Mouse (Mus musculus) liver, embryonic 12.5 days (tissue): ENCODE results near the gene Lmntd2. TPM values are rescaled to one million over a fixed set of nuclear protein-coding genes. Genes with fewer than 3 reads are reported as not detected.
A peak's percentile ranks its signal among the peaks of the same experiment; 100 is the strongest.

ENCODE experiments used
- ATAC-seq: fragments of 200-750 bp; cut with Nextera tagmentation; 2 replicates; pipeline ENCODE4 v1.8.0; 2017; ENCODE audit warnings: moderate number of reproducible peaks, mild to moderate bottlenecking, moderate library complexity
- H3K27ac ChIP-seq: fragments of 300-500 bp; sonication (generic); 2 replicates; pipeline ENCODE4 v1.5.1; 2016; ENCODE audit warnings: mild to moderate bottlenecking
- H3K27me3 ChIP-seq: fragments of 300-500 bp; sonication (generic); replicated peaks from 2 replicates; pipeline ENCODE4 v1.6.1; 2016; ENCODE audit warnings: mild to moderate bottlenecking, moderate library complexity
- H3K36me3 ChIP-seq: fragments of 300-500 bp; sonication (generic); 2 replicates; pipeline ENCODE4 v1.6.1; 2016; ENCODE audit warnings: mild to moderate bottlenecking, moderate library complexity
- H3K4me1 ChIP-seq: fragments of 300-500 bp; sonication (generic); 2 replicates; pipeline ENCODE4 v1.6.1; 2016
- H3K4me2 ChIP-seq: fragments of 300-500 bp; sonication (generic); 2 replicates; pipeline ENCODE4 v1.6.1; 2016; ENCODE audit warnings: mild to moderate bottlenecking, moderate library complexity
- H3K4me3 ChIP-seq: fragments of 300-500 bp; sonication (generic); 2 replicates; pipeline ENCODE4 v1.5.1; 2016; ENCODE audit warnings: mild to moderate bottlenecking, moderate library complexity
- H3K9ac ChIP-seq: fragments of 300-500 bp; sonication (generic); 2 replicates; pipeline ENCODE4 v1.6.1; 2016; ENCODE audit warnings: mild to moderate bottlenecking, moderate library complexity
- H3K9me3 ChIP-seq: fragments of 300-500 bp; sonication (generic); replicated peaks from 2 replicates; pipeline ENCODE4 v1.6.1; 2016; ENCODE audit warnings: mild to moderate bottlenecking, moderate library complexity
- WGBS: fragments of 180-500 bp; shearing (Covaris S2); methylation state at CpG from one replicate; pipeline ENCODE4 v1.1.7; 2016; ENCODE audit not compliant: insufficient replicate concordance; 5-methylcytosine and 5-hydroxymethylcytosine counted together
- polyA plus RNA-seq: library from polyadenylated mRNA; unstranded; fragments of >200 nt; fragmentation: Nextera tagmentation; extraction: Ambion mirVana; gene quantifications from 2 replicates; pipeline ENCODE4 v1.2.1, GENCODE M21; 2016

Gene Lmntd2
- polyA plus RNA-seq, 1 experiment from 2014 or later = 1.1 TPM

GRCm38 (mm10) chr7:141215101-141215879 lies 1.4 kb upstream of the Lmntd2 start, which contains the start of gene Rassf7:
Rassf7 (plus strand) TSS chr7:141215860.
- 3% methylated on average over 41 of the region's 41 CpGs for WGBS
- Histone ChIP-seq H3K4me2 (peak within 1 kb of the TSS; percentile 89), H3K4me1 (peaks cover 96% of the 10 kb centered on the region), H3K9ac (peak within 1 kb of the TSS; percentile 76), H3K27ac (peak within 1 kb of the TSS; percentile 83), H3K9me3 (no peaks in the 10 kb centered on the region), H3K27me3 (peaks cover 7% of the 10 kb centered on the region; the same call in 1 of the 2 replicates), H3K4me3 (peak within 1 kb of the TSS; percentile 66), H3K36me3 (peaks cover 35% of the 10 kb centered on the region)
- ATAC-seq = peak; percentile 94

DNA sequence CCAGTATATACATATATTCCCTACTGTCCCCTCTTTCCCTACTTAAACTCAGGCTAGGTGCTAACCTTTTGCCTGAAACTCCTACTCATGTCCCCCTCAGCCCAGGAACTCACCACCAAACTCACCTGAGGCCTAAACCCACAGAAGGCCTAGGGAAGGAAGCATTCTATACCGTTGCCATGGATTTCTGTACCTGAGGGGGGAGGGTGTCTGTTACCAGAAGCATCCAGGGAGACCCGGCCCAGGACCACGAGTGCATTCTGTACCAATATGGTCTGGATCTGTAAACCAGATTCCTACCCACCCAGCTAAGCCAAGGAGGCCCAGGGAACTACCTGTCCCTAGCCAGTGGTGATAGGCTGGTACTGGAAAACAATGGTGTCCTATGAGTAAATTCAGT lies 430 bp upstream of the Lmntd2 start:
- Histone ChIP-seq H3K4me2 (peak overlapping the region; percentile 89; the same call in 1 of the 2 replicates), H3K9ac (0 out of 2 replicates have a peak overlapping the region, but pooled peaks have one; percentile 13)

DNA sequence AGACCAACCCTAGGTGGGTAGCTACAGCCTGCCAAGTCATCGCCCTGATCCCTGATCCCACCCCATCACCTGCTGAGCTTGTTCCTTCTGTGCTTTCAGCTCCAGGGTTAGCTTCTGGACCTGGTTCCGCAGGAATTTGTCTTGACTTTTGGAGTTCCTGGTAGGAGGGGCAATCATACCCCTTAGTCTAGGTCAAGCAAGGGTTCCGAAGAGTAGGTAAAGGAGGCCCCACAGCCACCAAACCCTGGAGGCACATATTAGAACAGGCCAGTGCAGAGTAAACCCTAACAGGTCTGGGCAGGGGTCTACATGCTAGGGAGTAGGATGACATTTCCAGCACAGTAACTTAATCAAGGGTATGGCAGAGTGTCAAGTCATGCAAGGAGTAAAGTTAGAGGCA lies 747 bp downstream of the Lmntd2 start:
- H3K4me1 ChIP-seq = peaks cover 96% of the 10 kb centered on the region
- H3K9me3 ChIP-seq = no peaks in the 10 kb centered on the region
- 86% methylated on average over 3 of the region's 3 CpGs for WGBS
- peak overlapping the region; percentile 83 for H3K27ac ChIP-seq
- peaks cover 7% of the 10 kb centered on the region; the same call in 1 of the 2 replicates for H3K27me3 ChIP-seq
- H3K9ac ChIP-seq = peak overlapping the region; percentile 31; the same call in 1 of the 2 replicates
- peaks cover 13% of the 10 kb centered on the region for H3K36me3 ChIP-seq
- no peak overlapping the region for H3K4me3 ChIP-seq
- no peak overlapping the region for H3K4me2 ChIP-seq
- no peak for ATAC-seq

More for the DNA sequence above, 430 bp upstream of the Lmntd2 start:
- no peaks in the 10 kb centered on the region for H3K9me3 ChIP-seq
- H3K27ac ChIP-seq = peak overlapping the region; percentile 83
- peaks cover 25% of the 10 kb centered on the region for H3K36me3 ChIP-seq
- no peak overlapping the region for H3K4me3 ChIP-seq
- WGBS = 72% methylated on average over 3 of the region's 3 CpGs
- no peak for ATAC-seq
- peaks cover 96% of the 10 kb centered on the region for H3K4me1 ChIP-seq
- peaks cover 7% of the 10 kb centered on the region; the same call in 1 of the 2 replicates for H3K27me3 ChIP-seq

- no peak overlapping the region for H3K4me3 ChIP-seq
- no peak for ATAC-seq
- peaks cover 98% of the 10 kb centered on the region for H3K4me1 ChIP-seq
- no peaks in the 10 kb centered on the region for H3K36me3 ChIP-seq
- H3K27me3 ChIP-seq = peaks cover 7% of the 10 kb centered on the region; the same call in 1 of the 2 replicates
- H3K27ac ChIP-seq = peak overlapping the region; percentile 83
- WGBS = 81% methylated on average over 14 of the region's 14 CpGs
- peak overlapping the region; percentile 61 for H3K9ac ChIP-seq
- peak overlapping the region; percentile 65 for H3K4me2 ChIP-seq
- H3K9me3 ChIP-seq = no peaks in the 10 kb centered on the region
Observed at GRCm38 (mm10) chr7:141210606-141211131, 3.2 kb downstream of the Lmntd2 start.

GRCm38 (mm10) chr7:141210137-141210536 lies 3.7 kb downstream of the Lmntd2 start:
- Histone ChIP-seq H3K9ac (peak overlapping the region; percentile 61), H3K27me3 (peaks cover 7% of the 10 kb centered on the region; the same call in 1 of the 2 replicates), H3K4me1 (peaks cover 100% of the 10 kb centered on the region), H3K36me3 (no peaks in the 10 kb centered on the region), H3K27ac (peak overlapping the region; percentile 83), H3K4me3 (no peak overlapping the region), H3K4me2 (peak overlapping the region; percentile 65), H3K9me3 (no peaks in the 10 kb centered on the region)
- no peak for ATAC-seq
- 70% methylated on average over 12 of the region's 12 CpGs for WGBS

- ATAC-seq = peak; percentile 95
- peaks cover 7% of the 10 kb centered on the region; the same call in 1 of the 2 replicates for H3K27me3 ChIP-seq
- peak overlapping the region; percentile 65 for H3K4me2 ChIP-seq
- H3K4me3 ChIP-seq = peak overlapping the region; percentile 16; the same call in 1 of the 2 replicates
- peaks cover 100% of the 10 kb centered on the region for H3K4me1 ChIP-seq
- no peaks in the 10 kb centered on the region for H3K9me3 ChIP-seq
- peak overlapping the region; percentile 83 for H3K27ac ChIP-seq
- no peaks in the 10 kb centered on the region for H3K36me3 ChIP-seq
- H3K9ac ChIP-seq = peak overlapping the region; percentile 61
- WGBS = 41% methylated on average over 3 of the region's 3 CpGs
Observed at GRCm38 (mm10) chr7:141209526-141209925, 4.4 kb downstream of the Lmntd2 start.

DNA sequence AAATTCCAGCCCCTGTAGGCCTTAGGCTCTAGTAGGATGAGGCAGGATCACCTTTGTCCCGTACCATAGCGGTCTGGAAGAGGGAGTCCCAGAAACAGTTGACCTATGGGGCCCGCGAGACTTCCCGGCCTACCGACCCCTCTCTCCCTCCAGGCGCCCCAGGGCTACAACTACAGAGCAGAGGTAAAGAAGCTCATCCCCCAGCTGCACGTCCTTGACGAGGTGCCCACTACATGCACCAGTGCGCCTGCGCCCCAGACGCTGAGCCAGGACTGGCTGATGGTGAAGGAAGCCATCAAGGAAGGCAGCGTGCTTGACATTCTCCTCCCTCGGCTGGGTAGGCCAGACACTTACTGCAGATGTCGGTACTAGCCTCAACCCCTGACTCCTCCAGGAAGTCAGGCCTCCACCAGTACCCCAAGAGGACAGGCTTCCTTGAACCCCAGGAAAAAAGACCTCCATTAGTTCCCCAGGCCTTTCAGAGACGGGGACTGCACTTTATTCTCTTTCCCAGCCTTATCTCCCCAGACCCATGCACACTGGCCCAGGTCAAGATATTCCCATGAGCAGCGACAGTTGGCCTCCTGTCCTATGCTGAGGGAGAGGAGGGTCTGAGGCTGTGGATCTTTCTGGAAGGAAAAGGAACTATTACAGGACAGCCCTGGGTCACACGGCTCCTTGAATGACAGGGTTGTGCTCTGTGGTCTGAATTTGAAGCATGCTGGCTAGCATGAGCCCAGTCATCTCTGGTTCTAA lies 7.5 kb downstream of the Lmntd2 start:
- H3K27me3 ChIP-seq = peaks cover 7% of the 10 kb centered on the region; the same call in 1 of the 2 replicates
- peaks cover 84% of the 10 kb centered on the region for H3K4me1 ChIP-seq
- peak overlapping the region; percentile 69 for H3K27ac ChIP-seq
- H3K9me3 ChIP-seq = no peaks in the 10 kb centered on the region
- no peaks in the 10 kb centered on the region for H3K36me3 ChIP-seq
- H3K9ac ChIP-seq = peak overlapping the region; percentile 25
- no peak overlapping the region for H3K4me3 ChIP-seq
- ATAC-seq = peak; percentile 66
- 0 out of 2 replicates have a peak overlapping the region, but pooled peaks have one; percentile 1 for H3K4me2 ChIP-seq
- 78% methylated on average over 18 of the region's 18 CpGs for whole genome bisulfite sequencing

DNA sequence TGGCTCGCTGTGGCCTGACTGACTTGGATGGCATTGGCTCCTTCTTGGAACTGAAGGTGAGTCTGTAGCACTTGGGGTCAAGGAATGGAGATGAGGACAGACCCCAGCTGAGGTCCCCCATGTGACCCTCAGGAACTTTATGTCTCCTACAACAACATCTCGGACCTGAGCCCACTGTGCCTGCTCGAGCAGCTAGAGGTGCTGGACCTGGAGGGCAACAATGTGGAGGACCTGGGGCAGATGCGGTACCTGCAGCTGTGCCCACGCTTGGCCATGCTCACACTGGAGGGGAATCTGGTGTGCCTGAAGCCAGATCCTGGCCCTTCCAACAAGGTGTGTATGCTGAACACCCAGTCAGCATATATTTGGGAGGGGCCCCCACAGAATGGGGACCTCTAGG lies 8.4 kb downstream of the Lmntd2 start:
- Histone ChIP-seq H3K9me3 (no peaks in the 10 kb centered on the region), H3K9ac (no peak overlapping the region), H3K27ac (peak overlapping the region; percentile 69), H3K4me1 (peaks cover 83% of the 10 kb centered on the region), H3K36me3 (no peaks in the 10 kb centered on the region), H3K4me2 (no peak overlapping the region), H3K4me3 (no peak overlapping the region), H3K27me3 (no peaks in the 10 kb centered on the region)
- 92% methylated on average over 5 of the region's 5 CpGs for WGBS
- ATAC-seq = no peak

GRCm38 (mm10) chr7:141204546-141204945 lies 9.3 kb downstream of the Lmntd2 start:
- no peaks in the 10 kb centered on the region for H3K9me3 ChIP-seq
- H3K27ac ChIP-seq = peak overlapping the region; percentile 69
- ATAC-seq = no peak; the same call in 1 of the 2 replicates
- H3K4me2 ChIP-seq = no peak overlapping the region
- no peaks in the 10 kb centered on the region for H3K27me3 ChIP-seq
- H3K4me1 ChIP-seq = peaks cover 83% of the 10 kb centered on the region
- no peak overlapping the region for H3K4me3 ChIP-seq
- 54% methylated on average over 3 of the region's 3 CpGs for WGBS
- no peaks in the 10 kb centered on the region for H3K36me3 ChIP-seq
- peak overlapping the region; percentile 8; the same call in 1 of the 2 replicates for H3K9ac ChIP-seq

GRCm38 (mm10) chr7:141198121-141198520 lies 15.8 kb downstream of the Lmntd2 start:
- Histone ChIP-seq H3K27ac (peak overlapping the region; percentile 95), H3K4me1 (peaks cover 75% of the 10 kb centered on the region), H3K9ac (peak overlapping the region; percentile 66), H3K9me3 (no peaks in the 10 kb centered on the region), H3K4me2 (peak overlapping the region; percentile 97), H3K4me3 (no peak overlapping the region), H3K36me3 (no peaks in the 10 kb centered on the region), H3K27me3 (no peaks in the 10 kb centered on the region)
- ATAC-seq = no peak
- WGBS = 84% methylated on average over 4 of the region's 4 CpGs

- Histone ChIP-seq H3K9me3 (no peaks in the 10 kb centered on the region), H3K4me1 (peaks cover 86% of the 10 kb centered on the region), H3K4me3 (peak overlapping the region; percentile 40), H3K36me3 (peaks cover 9% of the 10 kb centered on the region), H3K27me3 (no peaks in the 10 kb centered on the region), H3K9ac (peak overlapping the region; percentile 66), H3K27ac (peak overlapping the region; percentile 95), H3K4me2 (peak overlapping the region; percentile 97)
- peak; percentile 33; the same call in 1 of the 2 replicates for ATAC-seq
- 55% methylated on average over 8 of the region's 8 CpGs for WGBS
Observed at GRCm38 (mm10) chr7:141196619-141197282, 17.1 kb downstream of the Lmntd2 start.
